Mouse (Mus musculus) liver, embryonic 12.5 days (tissue): ENCODE measurements around the gene Aldh4a1. TPM values are rescaled to one million over a fixed set of nuclear protein-coding genes. Genes with fewer than 3 reads are reported as not detected.
A peak's percentile ranks its signal among the peaks of the same experiment; 100 is the strongest.

ENCODE experiments used
- ATAC-seq: fragments of 200-750 bp; cut with Nextera tagmentation; 2 replicates; pipeline ENCODE4 v1.8.0; 2017; ENCODE audit warnings: moderate number of reproducible peaks, mild to moderate bottlenecking, moderate library complexity
- H3K27ac ChIP-seq: fragments of 300-500 bp; sonication (generic); 2 replicates; pipeline ENCODE4 v1.5.1; 2016; ENCODE audit warnings: mild to moderate bottlenecking
- H3K27me3 ChIP-seq: fragments of 300-500 bp; sonication (generic); replicated peaks from 2 replicates; pipeline ENCODE4 v1.6.1; 2016; ENCODE audit warnings: mild to moderate bottlenecking, moderate library complexity
- H3K36me3 ChIP-seq: fragments of 300-500 bp; sonication (generic); 2 replicates; pipeline ENCODE4 v1.6.1; 2016; ENCODE audit warnings: mild to moderate bottlenecking, moderate library complexity
- H3K4me1 ChIP-seq: fragments of 300-500 bp; sonication (generic); 2 replicates; pipeline ENCODE4 v1.6.1; 2016
- H3K4me2 ChIP-seq: fragments of 300-500 bp; sonication (generic); 2 replicates; pipeline ENCODE4 v1.6.1; 2016; ENCODE audit warnings: mild to moderate bottlenecking, moderate library complexity
- H3K4me3 ChIP-seq: fragments of 300-500 bp; sonication (generic); 2 replicates; pipeline ENCODE4 v1.5.1; 2016; ENCODE audit warnings: mild to moderate bottlenecking, moderate library complexity
- H3K9ac ChIP-seq: fragments of 300-500 bp; sonication (generic); 2 replicates; pipeline ENCODE4 v1.6.1; 2016; ENCODE audit warnings: mild to moderate bottlenecking, moderate library complexity
- H3K9me3 ChIP-seq: fragments of 300-500 bp; sonication (generic); replicated peaks from 2 replicates; pipeline ENCODE4 v1.6.1; 2016; ENCODE audit warnings: mild to moderate bottlenecking, moderate library complexity
- WGBS: fragments of 180-500 bp; shearing (Covaris S2); methylation state at CpG from one replicate; pipeline ENCODE4 v1.1.7; 2016; ENCODE audit not compliant: insufficient replicate concordance; 5-methylcytosine and 5-hydroxymethylcytosine counted together
- polyA plus RNA-seq: library from polyadenylated mRNA; unstranded; fragments of >200 nt; fragmentation: Nextera tagmentation; extraction: Ambion mirVana; gene quantifications from 2 replicates; pipeline ENCODE4 v1.2.1, GENCODE M21; 2016

The Aldh4a1 gene
- polyA plus RNA-seq, 1 experiment from 2014 or later = 52.0 TPM

DNA sequence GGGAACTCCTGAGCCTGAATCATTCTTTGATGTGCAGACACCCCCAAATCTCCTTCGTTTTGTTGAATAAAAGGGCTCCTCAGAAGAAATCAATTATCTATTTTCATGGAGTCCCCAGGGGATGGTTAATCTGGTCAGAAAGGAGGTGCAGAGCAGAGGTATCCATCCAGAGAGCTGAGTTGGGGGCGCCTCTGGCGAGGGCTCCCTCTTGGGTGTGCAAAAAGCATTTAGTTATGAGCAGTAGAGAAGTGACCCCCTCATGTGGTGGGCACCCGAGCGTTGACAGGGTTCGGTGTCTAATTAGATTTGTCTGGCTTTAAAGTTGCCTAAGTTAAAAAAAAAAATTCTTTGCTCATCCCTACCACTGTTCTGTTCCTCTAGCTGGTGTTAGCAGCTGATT lies 11.7 kb upstream of the Aldh4a1 start:
- H3K4me1 ChIP-seq = peaks cover 11% of the 10 kb centered on the region
- H3K9me3 ChIP-seq = 0 out of 2 replicates have a peak, but pooled peaks cover 5% of the 10 kb centered on the region
- no peak overlapping the region for H3K4me3 ChIP-seq
- WGBS = 60% methylated on average over 6 of the region's 6 CpGs
- H3K4me2 ChIP-seq = no peak overlapping the region
- no peaks in the 10 kb centered on the region for H3K27me3 ChIP-seq
- H3K27ac ChIP-seq = no peak overlapping the region
- no peak for ATAC-seq
- no peak overlapping the region for H3K9ac ChIP-seq
- H3K36me3 ChIP-seq = peaks cover 52% of the 10 kb centered on the region

DNA sequence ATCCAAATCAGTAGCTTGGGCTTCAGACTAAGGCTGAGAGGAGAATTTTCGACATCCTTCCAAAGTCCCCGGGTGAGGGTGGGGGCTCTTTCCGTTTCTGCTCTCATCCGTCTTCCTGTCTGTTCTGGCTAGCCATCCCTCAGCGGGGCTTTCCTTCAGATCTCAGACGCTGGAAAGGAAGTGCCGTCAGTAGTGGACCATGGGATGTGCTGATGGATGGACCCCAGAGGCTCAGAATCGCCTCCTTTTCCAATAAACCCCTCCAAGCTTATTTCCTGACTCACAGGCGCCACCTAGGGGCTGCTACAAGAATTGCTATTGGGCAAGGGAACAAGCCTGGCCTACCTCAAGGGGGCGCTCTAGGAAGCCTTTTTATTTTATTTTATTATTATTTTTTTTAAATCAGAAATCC lies 11.1 kb upstream of the Aldh4a1 start:
- Histone ChIP-seq H3K9me3 (0 out of 2 replicates have a peak, but pooled peaks cover 5% of the 10 kb centered on the region), H3K36me3 (peaks cover 47% of the 10 kb centered on the region), H3K4me2 (peak overlapping the region; percentile 40), H3K4me3 (no peak overlapping the region), H3K27me3 (no peaks in the 10 kb centered on the region), H3K4me1 (peaks cover 15% of the 10 kb centered on the region), H3K27ac (no peak overlapping the region), H3K9ac (no peak overlapping the region)
- ATAC-seq = no peak
- 4% methylated on average over 10 of the region's 10 CpGs for WGBS

DNA sequence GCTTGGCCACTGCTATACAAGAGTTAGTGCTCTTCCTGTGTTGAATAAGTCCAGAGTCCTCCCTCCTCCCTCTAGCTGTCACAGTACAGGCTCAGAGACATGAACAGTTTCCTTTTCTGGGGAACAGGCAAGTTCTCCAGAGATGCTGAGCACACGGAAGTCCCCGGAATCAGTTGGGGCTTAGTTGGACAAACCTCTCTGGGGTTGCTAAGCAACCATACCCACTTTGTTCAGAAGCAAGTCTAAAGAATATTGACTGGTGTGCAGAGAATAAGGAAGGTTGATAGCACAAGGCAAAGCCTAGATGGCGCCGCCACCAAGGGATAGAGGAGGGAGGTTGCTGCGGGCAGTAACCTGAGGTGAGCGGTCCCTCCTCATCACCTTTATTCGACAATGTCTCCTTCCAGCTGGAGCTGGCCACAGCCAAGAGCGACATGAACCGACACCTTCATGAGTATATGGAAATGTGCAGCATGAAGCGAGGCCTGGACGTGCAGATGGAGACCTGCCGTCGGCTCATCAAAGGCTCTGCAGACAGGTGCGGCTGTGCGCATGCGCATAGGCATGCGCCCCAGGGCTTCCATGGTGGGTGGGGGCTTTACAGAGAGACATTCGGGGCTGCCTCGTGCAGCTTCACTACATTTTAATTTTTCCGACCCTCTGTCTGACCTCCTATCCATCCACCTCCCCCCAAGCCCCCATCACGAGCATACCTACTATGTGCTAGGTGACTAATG lies 8.0 kb upstream of the Aldh4a1 start:
- Histone ChIP-seq H3K4me1 (peaks cover 33% of the 10 kb centered on the region), H3K9ac (no peak overlapping the region), H3K4me3 (no peak overlapping the region), H3K27me3 (no peaks in the 10 kb centered on the region), H3K27ac (no peak overlapping the region), H3K9me3 (0 out of 2 replicates have a peak, but pooled peaks cover 5% of the 10 kb centered on the region), H3K36me3 (peaks cover 40% of the 10 kb centered on the region), H3K4me2 (peak overlapping the region; percentile 88; the same call in 1 of the 2 replicates)
- ATAC-seq = no peak
- WGBS = 83% methylated on average over 21 of the region's 21 CpGs

DNA sequence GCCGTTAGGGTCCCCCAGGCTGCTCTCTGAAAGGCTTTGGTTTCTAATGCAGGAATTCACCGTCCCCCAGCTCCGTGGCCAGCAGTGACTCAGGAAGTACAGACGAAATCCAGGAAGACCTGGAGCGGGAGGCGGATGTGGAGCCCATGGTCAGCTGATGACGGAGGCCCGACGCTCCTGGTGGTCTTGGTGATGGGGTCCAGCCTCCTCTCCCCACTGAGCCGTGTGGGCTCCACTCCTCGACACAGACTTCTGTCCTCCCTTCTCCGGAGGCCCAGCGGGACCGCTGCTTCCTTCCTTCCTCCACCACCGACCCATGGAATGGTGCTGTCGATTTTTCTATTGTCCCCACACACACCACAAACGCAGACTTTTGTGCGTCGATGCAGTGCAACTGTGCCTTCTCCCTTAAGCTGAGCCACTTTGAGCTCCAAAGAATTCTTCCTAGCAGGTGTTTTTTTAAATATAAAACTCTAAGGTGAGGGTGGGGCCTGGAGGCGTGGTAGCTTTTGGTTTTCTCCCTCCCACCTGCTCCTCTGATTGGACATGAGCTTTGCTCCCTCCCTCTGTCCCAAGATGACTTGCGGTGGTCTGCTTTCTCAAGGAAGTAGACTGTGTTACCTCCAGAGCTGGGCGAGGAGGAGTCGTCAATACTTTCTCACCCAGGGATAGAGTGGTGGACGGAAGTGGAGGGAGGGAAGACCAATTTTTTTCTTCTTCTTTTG lies 6.2 kb upstream of the Aldh4a1 start:
- H3K27ac ChIP-seq = peak overlapping the region; percentile 75
- peaks cover 38% of the 10 kb centered on the region for H3K36me3 ChIP-seq
- H3K27me3 ChIP-seq = no peaks in the 10 kb centered on the region
- H3K4me2 ChIP-seq = peak overlapping the region; percentile 88
- WGBS = 4% methylated on average over 24 of the region's 24 CpGs
- ATAC-seq = peak; percentile 95
- peak overlapping the region; percentile 66 for H3K4me3 ChIP-seq
- H3K9ac ChIP-seq = peak overlapping the region; percentile 72
- H3K9me3 ChIP-seq = 0 out of 2 replicates have a peak, but pooled peaks cover 5% of the 10 kb centered on the region
- peaks cover 31% of the 10 kb centered on the region for H3K4me1 ChIP-seq

DNA sequence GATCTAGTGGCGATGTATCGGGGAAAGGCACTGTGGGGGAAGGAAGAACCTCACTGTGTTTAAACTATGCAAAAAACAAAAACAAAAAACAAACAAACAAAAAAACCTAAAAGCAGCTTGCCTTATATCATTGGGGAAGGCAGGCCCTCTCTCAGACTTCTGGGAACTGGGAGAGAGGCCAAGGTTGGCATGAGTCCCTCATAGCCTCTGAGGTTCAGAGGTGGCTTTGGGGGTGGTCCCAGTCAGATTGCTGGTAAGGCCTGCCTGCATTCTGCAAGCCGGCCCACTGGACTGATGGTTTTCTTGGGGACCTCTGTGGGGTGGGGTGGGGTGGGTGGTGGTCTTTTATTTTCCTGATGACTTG lies 5.7 kb upstream of the Aldh4a1 start:
- Histone ChIP-seq H3K36me3 (peaks cover 38% of the 10 kb centered on the region), H3K9me3 (0 out of 2 replicates have a peak, but pooled peaks cover 5% of the 10 kb centered on the region), H3K4me3 (peak overlapping the region; percentile 66), H3K4me1 (peaks cover 35% of the 10 kb centered on the region), H3K27ac (peak overlapping the region; percentile 75), H3K4me2 (peak overlapping the region; percentile 88), H3K9ac (peak overlapping the region; percentile 72), H3K27me3 (no peaks in the 10 kb centered on the region)
- ATAC-seq = no peak
- 43% methylated on average over 3 of the region's 3 CpGs for WGBS

DNA sequence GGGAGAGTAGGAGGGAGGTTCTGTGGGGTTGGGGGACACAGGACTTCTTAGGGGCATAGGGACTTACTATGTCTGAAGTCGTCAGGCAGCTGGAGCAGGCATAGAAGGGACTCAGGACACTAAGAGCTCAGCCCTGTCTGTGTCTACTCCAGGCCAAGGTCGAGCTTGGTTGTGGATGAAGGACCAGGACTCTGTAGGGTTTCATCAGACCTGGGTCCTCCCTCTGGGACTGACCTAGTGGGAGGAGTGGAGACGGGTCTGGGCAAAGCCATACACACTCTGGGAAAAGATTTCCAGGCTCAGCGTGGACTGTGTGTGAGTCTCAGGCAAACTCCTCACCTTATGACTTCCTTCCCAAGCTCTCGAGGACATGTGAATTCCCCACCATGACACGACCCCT lies 2.9 kb upstream of the Aldh4a1 start:
- WGBS = 54% methylated on average over 6 of the region's 6 CpGs
- H3K36me3 ChIP-seq = peaks cover 10% of the 10 kb centered on the region
- H3K4me3 ChIP-seq = no peak overlapping the region
- no peak overlapping the region for H3K9ac ChIP-seq
- peaks cover 57% of the 10 kb centered on the region for H3K4me1 ChIP-seq
- no peaks in the 10 kb centered on the region for H3K9me3 ChIP-seq
- peaks cover 6% of the 10 kb centered on the region; the same call in 1 of the 2 replicates for H3K27me3 ChIP-seq
- H3K4me2 ChIP-seq = no peak overlapping the region
- no peak overlapping the region for H3K27ac ChIP-seq
- no peak for ATAC-seq

DNA sequence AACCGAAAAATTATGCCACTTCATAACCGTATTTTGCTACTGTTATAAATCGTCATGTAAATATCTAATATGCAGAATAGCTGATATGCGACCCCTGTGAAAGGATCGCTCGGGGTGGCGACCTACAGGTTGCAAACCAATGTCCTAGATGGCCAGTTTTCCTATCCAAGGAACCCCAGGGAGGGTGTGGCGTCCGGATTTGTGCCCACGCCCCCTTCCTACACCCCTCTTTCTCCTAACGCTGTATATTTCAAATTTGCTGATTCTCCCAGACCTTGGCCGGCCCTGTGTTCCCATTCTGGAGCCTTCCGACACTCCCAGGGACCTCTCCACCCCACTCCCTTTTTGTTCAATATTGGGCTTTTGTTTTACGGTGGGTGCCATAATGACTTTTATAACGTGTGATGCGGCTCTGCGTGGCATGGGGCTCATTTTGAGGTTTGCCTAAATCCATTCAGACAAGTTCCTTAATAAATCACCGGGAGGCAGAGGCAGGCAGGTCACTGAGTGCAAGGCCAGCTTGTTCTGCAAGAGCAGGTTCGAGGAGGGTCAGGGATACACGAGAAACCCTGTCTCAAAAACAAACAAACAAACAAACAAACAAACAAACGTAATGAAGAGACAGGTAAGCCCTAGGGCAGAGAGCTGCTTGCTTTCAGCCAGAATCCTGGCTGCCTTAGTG lies 909 bp downstream of the Aldh4a1 start:
- ATAC-seq = no peak
- Histone ChIP-seq H3K36me3 (peaks cover 9% of the 10 kb centered on the region; the same call in 1 of the 2 replicates), H3K9me3 (no peaks in the 10 kb centered on the region), H3K27ac (peak overlapping the region; percentile 77), H3K4me3 (peak overlapping the region; percentile 73), H3K27me3 (peaks cover 6% of the 10 kb centered on the region; the same call in 1 of the 2 replicates), H3K9ac (peak overlapping the region; percentile 73), H3K4me1 (peaks cover 44% of the 10 kb centered on the region), H3K4me2 (peak overlapping the region; percentile 94)
- 25% methylated on average over 21 of the region's 21 CpGs for WGBS

DNA sequence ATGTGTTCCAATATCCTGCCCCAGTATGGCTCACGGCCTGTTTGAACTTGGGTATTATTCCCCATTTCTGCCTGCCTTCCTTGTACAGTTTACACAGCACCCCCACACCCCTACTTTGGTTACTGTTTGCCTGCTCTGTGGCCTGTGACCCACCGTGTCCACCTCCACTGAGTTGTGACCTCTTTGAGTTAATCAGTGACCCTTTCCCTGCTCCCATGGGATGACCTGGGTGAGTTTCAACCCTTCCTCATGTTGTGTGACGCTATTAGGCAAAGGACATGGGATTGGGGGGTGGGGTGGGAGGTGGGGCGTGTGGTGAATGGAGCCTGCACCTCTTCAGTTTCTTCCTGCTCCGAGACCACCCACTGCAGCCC lies 1.4 kb downstream of the Aldh4a1 start:
- no peak for ATAC-seq
- Histone ChIP-seq H3K9ac (peak overlapping the region; percentile 73), H3K27me3 (peaks cover 6% of the 10 kb centered on the region; the same call in 1 of the 2 replicates), H3K36me3 (peaks cover 9% of the 10 kb centered on the region; the same call in 1 of the 2 replicates), H3K4me3 (peak overlapping the region; percentile 73), H3K27ac (peak overlapping the region; percentile 77; the same call in 1 of the 2 replicates), H3K4me1 (peaks cover 44% of the 10 kb centered on the region), H3K4me2 (peak overlapping the region; percentile 94), H3K9me3 (no peaks in the 10 kb centered on the region)
- 61% methylated on average over 5 of the region's 5 CpGs for WGBS

DNA sequence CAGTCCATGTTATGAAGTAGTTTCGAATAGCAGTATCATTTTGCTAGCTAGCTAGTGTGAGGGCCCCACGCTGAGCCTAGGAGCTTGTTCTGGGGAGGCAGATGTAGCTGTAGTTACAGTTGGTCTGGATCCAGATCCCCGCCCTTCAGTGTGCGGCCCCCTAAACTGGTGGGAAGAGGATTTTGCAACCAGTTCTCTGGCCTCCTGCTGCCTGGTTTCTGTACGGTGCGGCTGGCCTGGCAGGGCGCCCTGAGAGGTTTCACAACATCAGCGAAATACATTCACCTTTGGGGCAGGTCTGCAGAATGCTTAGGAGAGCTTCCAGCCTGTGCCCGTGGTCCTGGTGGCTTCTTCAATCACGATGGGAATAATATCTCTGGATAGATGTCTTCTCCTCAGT lies 2.0 kb downstream of the Aldh4a1 start:
- Histone ChIP-seq H3K4me3 (peak overlapping the region; percentile 34), H3K27me3 (peaks cover 6% of the 10 kb centered on the region; the same call in 1 of the 2 replicates), H3K4me2 (peak overlapping the region; percentile 94), H3K4me1 (peaks cover 50% of the 10 kb centered on the region), H3K9me3 (no peaks in the 10 kb centered on the region), H3K27ac (peak overlapping the region; percentile 73; the same call in 1 of the 2 replicates), H3K9ac (peak overlapping the region; percentile 17; the same call in 1 of the 2 replicates), H3K36me3 (peaks cover 9% of the 10 kb centered on the region; the same call in 1 of the 2 replicates)
- no peak for ATAC-seq
- 56% methylated on average over 10 of the region's 10 CpGs for WGBS

DNA sequence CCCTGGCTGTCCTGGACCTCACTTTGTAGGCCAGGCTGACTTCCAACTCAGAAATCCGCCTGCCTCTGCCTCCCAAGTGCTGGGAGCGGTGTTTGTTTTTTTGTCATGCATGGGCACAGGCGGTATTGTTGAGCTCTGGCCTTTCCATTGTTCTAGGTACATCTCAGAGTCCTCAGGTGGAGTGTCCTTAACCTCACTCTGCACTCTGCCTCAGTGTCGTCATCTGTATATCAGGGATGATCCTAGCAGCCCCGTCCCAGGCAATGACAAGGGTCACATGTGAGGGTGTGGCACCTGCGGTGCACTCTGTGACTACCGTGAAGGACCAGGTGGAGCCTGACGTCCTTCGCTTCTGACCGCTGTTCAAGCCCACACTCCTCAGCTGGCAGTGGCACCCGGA lies 4.7 kb downstream of the Aldh4a1 start:
- WGBS = 77% methylated on average over 11 of the region's 11 CpGs
- H3K4me2 ChIP-seq = no peak overlapping the region
- no peaks in the 10 kb centered on the region for H3K9me3 ChIP-seq
- peaks cover 42% of the 10 kb centered on the region for H3K4me1 ChIP-seq
- no peak overlapping the region for H3K9ac ChIP-seq
- H3K4me3 ChIP-seq = no peak overlapping the region
- peaks cover 6% of the 10 kb centered on the region; the same call in 1 of the 2 replicates for H3K27me3 ChIP-seq
- no peak overlapping the region for H3K27ac ChIP-seq
- H3K36me3 ChIP-seq = peaks cover 9% of the 10 kb centered on the region; the same call in 1 of the 2 replicates
- ATAC-seq = no peak

DNA sequence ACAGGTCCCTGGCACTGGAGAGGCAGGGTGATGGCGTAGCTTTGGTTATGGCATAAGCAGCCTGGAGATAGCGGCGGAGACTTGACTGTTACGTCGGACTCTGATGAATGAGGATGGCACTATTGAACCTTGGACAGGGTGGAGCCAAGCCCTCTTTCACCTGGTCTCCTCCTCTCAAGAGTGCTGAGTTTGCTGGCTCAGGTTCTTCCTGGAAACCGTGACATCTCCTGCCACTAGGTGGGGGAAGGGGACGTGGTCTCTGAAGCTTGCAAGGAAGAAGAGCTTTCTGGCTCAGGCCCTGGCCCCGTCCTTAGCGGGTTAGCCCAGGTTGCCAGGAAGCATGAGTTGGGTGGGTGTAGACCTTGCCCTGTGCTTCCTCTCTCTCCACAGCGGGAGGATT lies 7.5 kb downstream of the Aldh4a1 start:
- no peak overlapping the region for H3K27ac ChIP-seq
- H3K9ac ChIP-seq = no peak overlapping the region
- H3K4me1 ChIP-seq = peaks cover 19% of the 10 kb centered on the region
- WGBS = 62% methylated on average over 10 of the region's 10 CpGs
- ATAC-seq = no peak
- H3K36me3 ChIP-seq = peaks cover 14% of the 10 kb centered on the region; the same call in 1 of the 2 replicates
- H3K4me3 ChIP-seq = no peak overlapping the region
- H3K27me3 ChIP-seq = no peaks in the 10 kb centered on the region
- no peaks in the 10 kb centered on the region for H3K9me3 ChIP-seq
- H3K4me2 ChIP-seq = no peak overlapping the region
